Mouse (Mus musculus): ENCODE results near the gene Il17re. TPM values are rescaled to one million over a fixed set of nuclear protein-coding genes. Genes with fewer than 3 reads are reported as not detected.
A peak's percentile ranks its signal among the peaks of the same experiment; 100 is the strongest.

The Il17re gene
- polyA plus RNA-seq, 1 experiment from 2014 or later, result 1.6 TPM

DNA sequence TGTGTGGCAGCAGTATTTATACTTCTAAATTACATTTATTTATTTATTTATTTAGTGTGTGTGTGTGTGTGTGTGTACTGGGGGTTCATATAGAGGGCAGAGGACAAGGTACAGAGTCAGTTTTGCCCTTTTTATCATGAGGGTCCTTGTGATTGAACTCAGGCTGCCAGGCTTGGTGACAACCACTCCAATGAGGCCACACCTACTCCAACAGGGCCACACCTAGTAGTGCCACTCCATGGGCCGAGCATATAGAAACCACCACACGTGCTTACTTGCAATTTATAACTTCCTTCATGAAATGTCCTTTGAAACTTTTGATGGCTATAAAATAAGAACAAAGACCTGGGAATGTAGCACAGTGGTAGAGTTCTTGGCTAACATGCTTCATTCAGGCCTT, 15.0 kb downstream of the Il17re start:
- H3K36me3 ChIP-seq, result no peaks in the 10 kb centered on the region

DNA sequence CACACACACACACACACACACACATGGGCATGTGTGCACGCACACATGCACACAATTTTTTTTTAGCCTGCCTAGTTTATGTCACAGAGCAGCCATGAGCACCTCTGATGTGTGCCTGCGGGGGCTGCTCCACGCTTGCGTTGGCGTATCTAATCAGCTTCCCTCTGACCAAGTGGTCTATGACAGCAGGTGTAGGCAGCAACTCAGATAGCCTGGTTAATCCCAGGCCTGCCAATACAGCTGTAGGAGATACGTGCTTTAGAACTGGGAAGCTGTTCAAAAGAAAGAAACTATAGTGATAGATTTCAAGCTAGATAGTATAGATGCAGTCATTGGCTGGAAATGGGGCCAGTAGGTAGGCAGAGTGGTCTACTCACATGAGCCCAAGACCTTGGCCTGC, 15.4 kb downstream of the Il17re start:
- 92% methylated on average over 6 of the region's 6 CpGs for WGBS
- no peak overlapping the region for H3K27ac ChIP-seq
- H3K9ac ChIP-seq, result no peak overlapping the region
- no peak for ATAC-seq (ENCODE audit: low FRiP score, low read depth)
- H3K27me3 ChIP-seq (replicated peaks), result peaks cover 26% of the 10 kb centered on the region
- H3K4me3 ChIP-seq, result no peak overlapping the region
- no peak overlapping the region for H3K4me2 ChIP-seq (replicated peaks)
- H3K4me1 ChIP-seq, result peaks cover 9% of the 10 kb centered on the region
- H3K9me3 ChIP-seq, result no peaks in the 10 kb centered on the region
- no peaks in the 10 kb centered on the region for H3K36me3 ChIP-seq

More for the DNA sequence above, 15.0 kb downstream of the Il17re start:
- H3K27me3 ChIP-seq (replicated peaks), result peaks cover 26% of the 10 kb centered on the region
- H3K4me3 ChIP-seq, result no peak overlapping the region
- H3K4me1 ChIP-seq, result peaks cover 11% of the 10 kb centered on the region
- H3K9me3 ChIP-seq, result no peaks in the 10 kb centered on the region
- no peak for ATAC-seq (ENCODE audit: low FRiP score, low read depth)
- 82% methylated on average over 2 of the region's 2 CpGs for WGBS
- no peak overlapping the region for H3K9ac ChIP-seq
- no peak overlapping the region for H3K4me2 ChIP-seq (replicated peaks)
- no peak overlapping the region for H3K27ac ChIP-seq

GRCm38 (mm10) chr6:113477353-113477752, 19.1 kb downstream of the Il17re start:
- peak; percentile 45; the same call in 1 of the 2 replicates for ATAC-seq (ENCODE audit: low FRiP score, low read depth)
- no peaks in the 10 kb centered on the region for H3K9me3 ChIP-seq
- H3K36me3 ChIP-seq, result no peaks in the 10 kb centered on the region
- H3K4me2 ChIP-seq (replicated peaks), result no peak overlapping the region
- no peak overlapping the region for H3K9ac ChIP-seq
- peaks cover 10% of the 10 kb centered on the region for H3K27me3 ChIP-seq (replicated peaks)
- no peak overlapping the region for H3K4me3 ChIP-seq
- peaks cover 5% of the 10 kb centered on the region for H3K4me1 ChIP-seq
- 41% methylated on average over 7 of the region's 7 CpGs for WGBS
- H3K27ac ChIP-seq, result no peak overlapping the region

DNA sequence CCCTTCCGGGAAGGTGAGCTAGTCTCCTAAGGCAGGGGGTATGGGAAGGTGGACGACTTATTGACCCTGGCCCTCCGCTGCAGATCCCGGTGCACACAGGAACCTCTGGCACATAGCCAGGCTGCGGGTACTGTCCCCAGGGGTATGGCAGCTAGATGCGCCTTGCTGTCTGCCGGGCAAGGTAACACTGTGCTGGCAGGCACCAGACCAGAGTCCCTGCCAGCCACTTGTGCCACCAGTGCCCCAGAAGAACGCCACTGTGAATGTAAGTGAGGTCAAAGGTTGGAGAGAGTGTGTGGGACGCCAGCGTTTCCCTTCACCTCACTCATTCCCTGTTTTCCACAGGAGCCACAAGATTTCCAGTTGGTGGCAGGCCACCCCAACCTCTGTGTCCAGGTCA, 20.6 kb downstream of the Il17re start:
- H3K9ac ChIP-seq, result no peak overlapping the region
- H3K9me3 ChIP-seq, result no peaks in the 10 kb centered on the region
- H3K36me3 ChIP-seq, result no peaks in the 10 kb centered on the region

DNA sequence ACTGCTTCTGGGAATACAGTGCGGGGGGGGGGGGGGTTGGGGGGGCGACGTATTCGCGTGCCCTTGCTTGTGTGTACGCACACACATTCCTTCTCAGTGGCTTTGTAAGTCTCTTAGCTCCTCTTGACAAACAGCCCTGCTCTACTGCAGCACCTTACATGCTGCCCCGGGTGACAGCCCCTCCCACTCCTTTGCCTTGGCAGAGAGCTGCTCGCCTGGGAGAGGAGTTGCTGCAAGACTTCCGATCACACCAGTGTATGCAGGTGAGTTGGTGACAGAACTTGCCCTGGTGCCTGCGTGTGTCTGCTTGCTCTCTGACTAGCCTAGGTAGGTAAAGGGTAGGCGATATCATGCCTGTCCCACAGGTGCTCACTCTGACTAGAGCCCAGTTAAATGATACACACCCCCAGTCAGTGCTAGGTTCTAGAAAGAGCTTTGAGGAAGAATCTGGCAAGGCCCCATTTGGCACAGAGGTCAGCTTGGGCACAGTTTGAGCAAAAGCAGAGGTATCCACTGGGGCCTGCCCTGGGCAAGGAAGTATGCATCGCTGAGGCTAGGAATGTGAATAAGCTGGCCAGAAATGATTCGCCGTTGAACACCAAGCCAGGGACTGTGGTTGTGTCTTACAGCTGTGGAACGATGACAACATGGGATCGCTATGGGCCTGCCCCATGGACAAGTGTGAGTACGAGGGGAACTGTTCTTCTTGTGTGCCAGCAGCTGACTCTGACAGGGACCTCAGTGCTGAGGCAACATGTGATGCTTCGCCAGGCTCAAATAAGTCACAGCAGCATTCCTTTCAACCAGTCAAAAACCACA, 22.5 kb downstream of the Il17re start:
- no peak overlapping the region for H3K4me3 ChIP-seq
- 65% methylated on average over 18 of the region's 18 CpGs for WGBS
- H3K36me3 ChIP-seq, result no peaks in the 10 kb centered on the region
- no peak overlapping the region for H3K9ac ChIP-seq
- peaks cover 7% of the 10 kb centered on the region; the same call in 1 of the 2 replicates for H3K27me3 ChIP-seq (replicated peaks)
- ATAC-seq (ENCODE audit: low FRiP score, low read depth), result no peak
- peaks cover 21% of the 10 kb centered on the region for H3K4me1 ChIP-seq
- no peak overlapping the region for H3K4me2 ChIP-seq (replicated peaks)
- H3K27ac ChIP-seq, result no peak overlapping the region
- no peaks in the 10 kb centered on the region for H3K9me3 ChIP-seq

More for the DNA sequence above, 20.6 kb downstream of the Il17re start:
- H3K4me2 ChIP-seq (replicated peaks), result no peak overlapping the region
- no peak overlapping the region for H3K4me3 ChIP-seq
- no peak overlapping the region for H3K27ac ChIP-seq
- ATAC-seq (ENCODE audit: low FRiP score, low read depth), result no peak
- peaks cover 12% of the 10 kb centered on the region for H3K4me1 ChIP-seq
- peaks cover 10% of the 10 kb centered on the region for H3K27me3 ChIP-seq (replicated peaks)
- 86% methylated on average over 10 of the region's 10 CpGs for WGBS

GRCm38 (mm10) chr6:113482477-113483099, 24.3 kb downstream of the Il17re start:
- Histone ChIP-seq H3K9ac (peak overlapping the region; percentile 77), H3K4me3 (peak overlapping the region; percentile 63), H3K4me2 (replicated peaks) (peak overlapping the region; percentile 66), H3K9me3 (no peaks in the 10 kb centered on the region), H3K27me3 (replicated peaks) (peaks cover 7% of the 10 kb centered on the region; the same call in 1 of the 2 replicates), H3K4me1 (peaks cover 21% of the 10 kb centered on the region), H3K36me3 (no peaks in the 10 kb centered on the region), H3K27ac (peak overlapping the region; percentile 75)
- under 1% methylated on average over 65 of the region's 65 CpGs for WGBS
- ATAC-seq (ENCODE audit: low FRiP score, low read depth), result peak; percentile 67

DNA sequence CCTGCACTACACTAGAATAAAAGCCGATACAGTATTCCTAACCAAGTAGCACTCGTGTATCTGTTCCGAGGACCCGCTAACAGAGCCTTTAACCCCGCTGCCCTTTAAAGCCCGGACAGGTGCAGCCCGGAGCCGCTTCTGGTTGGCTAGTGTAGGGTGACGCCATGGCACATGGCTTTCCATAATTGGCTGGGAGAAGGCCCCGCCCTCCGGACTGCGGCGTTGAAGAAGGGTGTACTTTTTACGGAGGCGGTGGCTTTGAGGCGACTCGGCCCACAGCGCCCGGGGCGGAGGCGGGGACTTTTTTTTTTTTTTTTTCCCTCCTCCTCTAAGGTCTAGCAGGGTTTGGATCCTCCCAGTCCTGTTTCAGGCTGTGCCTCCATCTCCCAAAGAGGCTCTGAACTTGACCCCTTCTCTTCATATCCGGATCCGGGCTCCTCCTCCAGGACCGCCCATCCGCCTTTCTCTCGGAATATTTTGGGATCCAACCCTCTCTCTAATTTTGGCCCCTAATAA, 24.9 kb downstream of the Il17re start, which contains the start of gene Creld1:
Gene Creld1, plus strand, starts transcription at position 198 of the 516 bp plus-strand sequence.
- WGBS, result under 1% methylated on average over 26 of the region's 26 CpGs
- H3K9ac ChIP-seq, result peak within 1 kb of the TSS; percentile 77
- peaks cover 21% of the 10 kb centered on the region for H3K4me1 ChIP-seq
- H3K9me3 ChIP-seq, result no peaks in the 10 kb centered on the region
- peak within 1 kb of the TSS; percentile 66 for H3K4me2 ChIP-seq (replicated peaks)
- peak within 1 kb of the TSS; percentile 75 for H3K27ac ChIP-seq
- peaks cover 7% of the 10 kb centered on the region; the same call in 1 of the 2 replicates for H3K27me3 ChIP-seq (replicated peaks)
- peak within 1 kb of the TSS; percentile 63 for H3K4me3 ChIP-seq
- peak; percentile 98 for ATAC-seq (ENCODE audit: low FRiP score, low read depth)
- peaks cover 4% of the 10 kb centered on the region; the same call in 1 of the 2 replicates for H3K36me3 ChIP-seq

DNA sequence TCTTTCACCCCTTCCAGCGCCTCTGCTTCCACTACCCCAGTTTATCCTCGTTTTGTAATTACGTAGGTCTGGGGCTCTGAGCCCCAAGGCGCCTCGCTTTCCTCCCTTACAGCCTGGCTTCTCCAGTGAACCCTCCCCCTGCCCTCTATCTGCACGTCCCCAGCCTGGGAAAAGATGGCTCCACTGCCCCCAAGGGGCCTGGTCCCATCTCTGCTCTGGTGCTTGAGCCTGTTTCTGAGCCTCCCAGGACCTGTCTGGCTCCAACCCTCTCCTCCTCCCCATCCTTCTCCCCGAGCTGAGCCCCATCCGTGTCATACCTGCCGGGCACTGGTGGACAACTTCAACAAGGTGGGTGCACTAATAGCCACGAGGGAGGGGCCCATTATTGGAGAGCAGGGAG, 25.4 kb downstream of the Il17re start:
- no peaks in the 10 kb centered on the region for H3K9me3 ChIP-seq
- peaks cover 9% of the 10 kb centered on the region for H3K36me3 ChIP-seq
- peak overlapping the region; percentile 63 for H3K4me3 ChIP-seq
- H3K27me3 ChIP-seq (replicated peaks), result peaks cover 7% of the 10 kb centered on the region; the same call in 1 of the 2 replicates
- H3K27ac ChIP-seq, result peak overlapping the region; percentile 75
- H3K9ac ChIP-seq, result peak overlapping the region; percentile 77
- ATAC-seq (ENCODE audit: low FRiP score, low read depth), result peak; percentile 55
- H3K4me2 ChIP-seq (replicated peaks), result peak overlapping the region; percentile 66
- H3K4me1 ChIP-seq, result peaks cover 21% of the 10 kb centered on the region
- WGBS, result 12% methylated on average over 10 of the region's 10 CpGs

DNA sequence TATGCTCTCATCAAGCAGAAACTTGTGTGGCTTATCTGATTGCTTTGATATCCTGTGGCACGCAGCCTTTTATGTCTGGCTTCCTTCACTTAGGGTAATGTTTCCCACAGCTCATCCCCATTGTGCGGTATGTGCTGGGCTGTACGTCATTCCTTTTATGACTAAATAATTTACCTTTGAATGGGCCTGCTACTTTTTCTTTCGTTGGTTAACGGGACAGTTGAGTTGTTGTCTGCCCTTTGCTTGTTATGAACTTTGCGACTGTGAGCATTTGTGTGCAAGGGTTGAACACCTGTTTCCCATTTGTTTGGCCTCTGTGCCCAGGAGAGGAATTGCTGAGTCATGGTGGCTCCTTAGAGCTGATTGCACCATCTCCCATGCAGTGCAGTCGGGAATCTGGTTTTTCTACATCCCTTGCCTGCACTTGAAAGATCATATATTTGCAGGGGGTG, 28.9 kb downstream of the Il17re start:
- WGBS, result 48% methylated on average over 7 of the region's 7 CpGs
- H3K4me3 ChIP-seq, result no peak overlapping the region
- no peaks in the 10 kb centered on the region for H3K9me3 ChIP-seq
- peaks cover 39% of the 10 kb centered on the region for H3K36me3 ChIP-seq
- H3K9ac ChIP-seq, result no peak overlapping the region
- ATAC-seq (ENCODE audit: low FRiP score, low read depth), result no peak
- 0 out of 2 replicates have a peak overlapping the region, but pooled peaks have one; percentile 5 for H3K4me2 ChIP-seq (replicated peaks)
- peaks cover 18% of the 10 kb centered on the region for H3K4me1 ChIP-seq
- no peak overlapping the region for H3K27ac ChIP-seq
- no peaks in the 10 kb centered on the region for H3K27me3 ChIP-seq (replicated peaks)

DNA sequence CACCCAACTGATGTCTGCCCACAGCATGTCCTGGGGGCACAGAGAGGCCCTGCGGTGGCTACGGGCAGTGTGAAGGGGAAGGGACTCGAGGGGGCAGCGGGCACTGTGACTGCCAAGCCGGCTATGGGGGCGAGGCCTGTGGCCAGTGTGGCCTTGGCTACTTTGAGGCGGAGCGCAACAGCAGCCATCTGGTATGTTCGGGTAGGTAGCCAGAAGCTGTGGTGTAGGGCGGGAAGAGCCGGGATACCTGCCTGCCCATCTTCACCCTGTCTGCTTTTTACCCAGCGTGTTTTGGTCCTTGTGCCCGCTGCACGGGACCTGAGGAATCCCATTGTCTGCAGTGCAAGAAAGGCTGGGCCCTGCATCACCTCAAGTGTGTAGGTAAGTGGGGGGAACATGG, 31.1 kb downstream of the Il17re start:
- Histone ChIP-seq H3K9ac (no peak overlapping the region), H3K36me3 (peaks cover 48% of the 10 kb centered on the region), H3K9me3 (no peaks in the 10 kb centered on the region), H3K27me3 (replicated peaks) (no peaks in the 10 kb centered on the region), H3K27ac (no peak overlapping the region), H3K4me3 (no peak overlapping the region), H3K4me2 (replicated peaks) (no peak overlapping the region), H3K4me1 (peaks cover 9% of the 10 kb centered on the region)
- ATAC-seq (ENCODE audit: low FRiP score, low read depth), result no peak
- 93% methylated on average over 14 of the region's 14 CpGs for WGBS

DNA sequence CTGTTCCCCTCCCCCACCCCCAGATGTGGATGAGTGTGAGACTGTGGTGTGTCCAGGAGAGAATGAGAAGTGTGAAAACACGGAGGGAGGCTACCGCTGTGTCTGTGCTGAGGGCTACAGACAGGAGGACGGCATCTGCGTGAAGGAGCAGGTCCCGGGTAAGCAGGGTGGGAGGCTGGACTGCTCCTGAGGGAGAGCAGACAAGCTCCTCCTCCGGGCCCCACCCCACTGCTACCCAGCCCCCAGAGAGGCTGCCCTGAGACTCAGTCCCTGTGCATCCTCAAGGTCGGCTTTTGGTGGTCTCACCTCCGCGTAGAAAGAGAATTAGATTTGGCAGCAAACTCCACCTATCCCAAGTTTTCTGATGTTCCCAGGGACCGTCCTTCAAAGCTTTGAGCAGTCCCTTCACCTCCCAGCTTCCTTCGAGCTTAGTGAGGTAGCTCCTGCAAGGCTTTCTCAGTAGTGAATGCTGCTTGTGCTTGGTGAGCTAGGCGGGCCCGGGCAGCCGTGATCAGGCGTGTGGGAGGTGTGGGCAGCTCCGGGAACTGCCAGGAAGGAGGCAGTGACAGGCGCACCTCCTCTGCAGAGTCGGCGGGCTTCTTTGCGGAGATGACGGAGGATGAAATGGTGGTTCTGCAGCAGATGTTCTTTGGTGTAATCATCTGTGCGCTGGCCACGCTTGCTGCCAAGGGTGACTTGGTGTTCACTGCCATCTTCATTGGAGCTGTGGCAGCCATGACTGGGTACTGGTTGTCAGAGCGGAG, 34.0 kb downstream of the Il17re start:
- 83% methylated on average over 24 of the region's 24 CpGs for WGBS
- Histone ChIP-seq H3K4me1 (peaks cover 17% of the 10 kb centered on the region), H3K27ac (no peak overlapping the region), H3K9ac (no peak overlapping the region), H3K36me3 (peaks cover 48% of the 10 kb centered on the region), H3K4me3 (no peak overlapping the region), H3K4me2 (replicated peaks) (no peak overlapping the region), H3K27me3 (replicated peaks) (peaks cover 11% of the 10 kb centered on the region), H3K9me3 (no peaks in the 10 kb centered on the region)
- no peak for ATAC-seq (ENCODE audit: low FRiP score, low read depth)
